Mouse (Mus musculus): Measurements from ENCODE around the gene Lhx6.
"Not testable (repeated sequence)": the region's sequence is repeated elsewhere in the genome, so short reads cannot be mapped to it uniquely, and the experiment has no call there.

Lhx6 gene

GRCm38 (mm10) chr2:36104956-36105741 lies at the start of gene Lhx6:
Lhx6 (minus strand) TSS chr2:36105408.
- peak in 1 of 2 experiments; percentile 11 for DNase-seq

DNA sequence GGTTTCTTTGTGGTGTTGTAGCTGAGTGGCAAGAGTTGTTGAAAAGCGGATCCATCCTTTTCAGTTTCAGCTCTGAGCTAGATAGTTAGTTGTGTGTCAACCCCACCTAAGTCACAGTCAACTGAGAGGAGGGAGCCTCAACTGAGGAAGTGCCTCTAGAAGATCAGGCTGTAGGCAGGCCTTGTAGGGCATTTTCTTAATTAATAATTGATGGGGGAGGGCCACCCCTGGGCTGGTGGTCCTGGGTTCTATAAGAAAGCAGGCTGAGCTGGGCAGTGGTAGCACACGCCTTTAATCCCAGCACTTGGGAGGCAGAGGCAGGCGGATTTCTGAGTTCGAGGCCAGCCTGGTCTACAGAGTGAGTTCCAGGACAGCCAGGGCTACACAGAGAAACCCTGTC lies 47.2 kb upstream of the Lhx6 start:
- DNase-seq, result not testable (repeated sequence)

GRCm38 (mm10) chr2:36148876-36149365 lies 43.7 kb upstream of the Lhx6 start:
- DNase-seq, result no peak

DNA sequence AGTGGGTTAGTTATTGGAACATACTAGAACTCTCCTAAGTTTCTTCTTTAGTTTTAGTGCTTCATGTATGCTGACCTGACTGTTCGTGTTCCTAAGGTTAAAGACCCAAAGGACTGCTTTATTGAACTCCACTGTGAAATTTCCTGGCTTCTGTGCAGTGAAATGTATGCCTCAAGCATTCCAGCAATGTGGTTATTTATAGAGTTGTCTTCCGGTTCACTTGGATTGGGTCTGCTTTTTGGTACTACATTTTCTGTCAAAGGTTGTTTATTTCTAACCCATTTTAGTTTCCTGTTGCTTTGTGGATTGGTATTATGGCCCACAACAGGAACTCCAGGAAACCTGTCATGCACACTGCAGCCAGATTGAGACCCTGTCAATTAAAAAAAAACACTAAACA lies 33.9 kb upstream of the Lhx6 start:
- no peak for DNase-seq

GRCm38 (mm10) chr2:36136300-36136941 lies 31.2 kb upstream of the Lhx6 start, which contains the start of the genes Mrrf and Rbm18:
Mrrf (plus strand) TSS chr2:36136389.
Rbm18 (minus strand) TSS chr2:36136773.
- peak; percentile 94 to 97 for DNase-seq

DNA sequence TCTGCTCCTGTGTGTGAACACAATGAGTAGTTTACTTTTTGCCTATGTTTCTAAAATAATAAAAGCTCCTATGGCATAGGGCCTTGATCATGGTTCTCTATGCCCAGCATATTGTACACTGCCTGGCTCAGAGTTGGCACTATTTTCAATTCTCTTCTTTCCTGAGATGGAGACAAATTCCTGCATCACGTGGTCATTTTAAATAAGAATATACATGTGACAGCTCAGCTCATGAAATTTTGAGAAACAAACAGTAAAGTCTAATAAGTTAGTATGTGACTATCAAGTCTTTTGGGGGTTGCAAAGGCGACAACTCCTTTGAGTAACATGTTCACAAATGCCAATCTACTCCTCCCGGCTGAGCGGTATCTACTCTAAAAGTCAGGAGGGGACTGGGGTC lies 30.7 kb upstream of the Lhx6 start:
- no peak for DNase-seq

DNA sequence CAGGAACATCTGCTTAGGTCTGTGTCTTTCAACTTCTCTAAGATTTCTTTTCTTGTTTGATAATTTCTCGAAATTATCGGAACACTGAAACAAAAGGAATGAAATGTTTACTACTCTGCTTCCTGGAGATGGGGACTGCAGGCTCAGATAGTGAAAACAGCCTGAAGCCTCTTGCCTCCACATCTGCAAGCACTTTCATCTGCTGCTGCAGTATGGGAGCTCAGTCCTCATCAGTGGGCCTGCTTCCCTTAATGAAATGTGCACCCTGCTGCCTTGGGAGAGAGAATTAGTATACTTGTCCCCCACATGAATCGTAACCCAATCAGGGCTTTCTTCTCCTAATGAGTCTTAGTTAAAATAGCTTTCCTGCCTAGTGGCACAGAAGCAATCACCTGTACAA lies 23.8 kb upstream of the Lhx6 start:
- DNase-seq, result no peak

GRCm38 (mm10) chr2:36127973-36128372 lies 22.8 kb upstream of the Lhx6 start:
- DNase-seq, result no peak

DNA sequence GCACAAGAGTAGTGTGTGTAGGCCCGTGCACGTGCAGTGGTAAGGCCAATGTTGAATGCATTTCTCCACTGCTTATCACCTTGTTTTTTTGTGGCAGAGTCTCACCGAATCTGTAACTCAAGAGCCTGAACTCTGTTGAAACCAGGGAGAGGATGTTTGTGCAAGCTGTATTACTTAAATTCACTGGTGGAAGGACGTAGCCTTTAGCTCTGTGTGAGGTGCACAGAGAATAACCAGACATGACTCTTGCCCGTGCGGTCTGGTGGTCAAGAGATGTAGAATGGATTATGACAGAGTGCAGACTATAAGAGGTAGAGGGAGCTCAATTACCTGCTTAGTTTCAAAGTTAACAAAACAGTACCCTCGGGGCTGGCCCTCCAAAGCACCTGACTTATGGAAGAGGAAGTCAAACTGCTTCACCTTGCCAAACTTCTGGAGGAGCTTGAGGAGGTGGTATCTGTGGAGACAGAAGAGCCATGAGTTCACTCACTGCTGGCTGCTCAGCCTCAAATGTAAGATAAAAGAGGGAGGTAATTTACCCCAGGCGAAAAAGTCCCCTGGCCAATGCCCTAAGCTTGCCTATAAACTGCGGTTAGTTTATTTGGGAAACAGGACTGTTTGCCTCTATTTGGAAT lies 21.7 kb upstream of the Lhx6 start:
- DNase-seq, result no peak

DNA sequence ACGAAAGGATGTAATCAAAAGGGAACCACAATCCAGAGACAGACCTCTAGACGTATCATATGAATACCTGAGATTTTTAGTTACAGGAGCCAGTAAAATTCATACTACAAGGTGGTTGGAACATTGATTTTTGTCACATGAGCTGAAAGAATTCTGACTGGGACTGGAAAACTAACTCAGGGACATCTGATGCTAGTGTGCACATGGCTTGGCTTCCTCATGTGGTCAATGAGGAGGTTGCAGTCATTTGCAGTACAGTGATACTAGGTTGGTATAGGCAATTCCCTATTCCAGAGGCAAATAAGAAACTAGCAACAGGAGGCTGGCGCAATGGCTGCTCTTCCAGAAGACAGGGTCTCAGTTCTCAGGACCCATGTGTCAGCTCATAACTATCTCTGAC lies 7.4 kb upstream of the Lhx6 start:
- no peak for DNase-seq

DNA sequence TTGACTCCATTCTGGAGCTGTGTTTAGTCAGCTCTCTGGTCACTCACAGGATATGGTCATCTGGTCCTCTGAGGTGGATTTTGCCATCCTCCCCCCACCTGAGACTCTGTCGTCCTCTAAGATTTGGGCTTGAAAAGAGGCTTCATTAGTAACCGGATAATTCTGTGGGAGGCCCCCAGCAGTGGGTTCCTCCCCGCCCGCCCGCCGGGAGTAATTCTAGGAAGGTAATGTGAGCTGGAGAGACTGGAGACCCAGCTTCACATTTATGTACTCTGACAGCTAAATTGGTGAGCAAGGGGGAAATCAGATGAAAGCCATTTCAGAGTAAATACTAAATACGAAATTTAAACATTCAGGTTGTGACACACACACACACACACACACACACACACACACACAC lies 3.4 kb upstream of the Lhx6 start:
- DNase-seq, result no peak

DNA sequence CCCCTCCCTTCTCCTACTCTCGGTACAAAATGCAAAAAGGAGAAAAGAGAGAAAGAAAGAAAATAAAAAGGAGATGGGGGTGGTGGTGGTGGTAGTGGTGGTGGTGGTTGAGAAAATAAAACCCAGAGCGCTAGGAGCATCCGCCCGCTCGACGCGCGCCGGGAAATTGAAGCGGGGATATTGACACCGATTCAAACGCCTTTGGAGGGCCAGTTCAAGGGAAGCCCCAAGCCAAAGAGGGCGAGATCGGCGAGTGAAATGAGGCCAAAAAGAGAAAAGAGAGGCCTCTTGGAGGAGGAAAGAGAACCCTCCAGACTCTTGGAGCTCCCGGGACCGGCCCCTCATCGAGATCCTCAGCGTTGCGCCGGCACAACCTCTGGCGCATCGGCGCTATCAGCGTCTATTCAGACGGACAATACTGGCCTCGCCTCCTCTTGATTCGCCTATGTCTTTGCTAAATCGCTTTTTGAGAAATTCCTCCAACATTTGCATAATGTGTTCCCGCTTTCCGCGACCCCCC lies 712 bp downstream of the Lhx6 start:
- peak; percentile 16 to 22 for DNase-seq

DNA sequence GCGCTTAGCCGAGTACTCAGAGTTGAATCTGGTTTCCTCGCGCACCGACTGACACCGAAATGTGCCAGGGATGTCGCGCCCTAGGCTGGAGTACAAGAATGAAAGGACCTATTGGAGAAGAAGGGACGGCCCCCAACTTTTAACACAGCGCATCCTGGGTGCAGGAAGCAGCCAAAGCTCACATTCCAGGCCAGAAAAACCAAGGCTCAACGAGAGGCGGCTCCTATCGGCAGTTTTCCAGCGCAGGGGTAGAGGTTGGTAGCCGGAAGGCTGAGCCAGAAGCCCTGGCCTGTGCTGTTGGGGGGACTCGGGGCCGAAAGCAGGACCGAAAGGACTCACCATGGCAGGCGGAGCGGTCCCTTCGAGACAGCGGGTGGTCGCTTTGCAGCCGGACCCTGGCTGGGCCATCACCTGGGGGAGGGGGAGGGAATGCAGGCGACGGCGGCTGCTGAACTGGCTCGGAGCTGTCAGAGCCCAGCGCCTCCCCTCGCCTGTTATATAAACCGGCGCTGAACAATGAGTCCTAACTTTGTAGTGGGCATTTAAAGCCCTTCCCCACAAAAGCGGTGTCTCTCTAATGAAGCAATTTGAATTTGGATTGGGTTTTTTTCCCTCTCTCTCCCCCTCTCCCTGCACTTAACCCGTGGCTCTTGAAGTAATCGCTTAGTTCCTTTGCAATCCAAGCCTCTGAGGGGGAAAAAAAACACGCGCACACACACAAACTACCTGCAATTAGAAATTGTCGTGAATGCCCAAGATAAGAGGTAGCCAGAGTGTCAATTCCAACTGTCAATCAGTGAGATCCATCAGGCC lies 1.4 kb downstream of the Lhx6 start:
- DNase-seq, result peak; percentile 37 to 47

DNA sequence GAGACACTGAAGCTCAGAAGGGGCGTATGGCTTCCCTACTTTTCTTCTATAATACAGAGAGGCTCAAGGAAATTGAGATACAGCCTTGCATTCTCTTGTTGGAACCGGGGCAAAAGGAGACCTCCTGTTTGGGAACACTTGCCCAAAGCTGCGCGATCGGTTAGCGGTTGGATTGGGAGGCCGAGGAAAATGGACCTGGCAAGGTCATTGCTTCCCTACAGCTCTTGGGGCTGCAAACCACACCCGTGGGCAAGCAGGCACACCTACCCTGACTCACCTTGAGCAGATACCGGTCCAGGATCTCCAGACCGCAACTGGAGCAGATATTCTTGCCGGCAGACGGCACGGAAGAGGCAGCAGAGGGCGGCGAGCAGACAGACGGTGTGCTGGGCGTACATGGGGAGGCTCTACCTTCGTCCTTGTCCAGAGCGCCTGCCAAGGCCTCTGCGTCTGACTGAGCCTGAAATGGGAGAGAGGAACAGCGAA lies 2.1 kb downstream of the Lhx6 start:
- peak in 1 of 2 experiments; percentile 15 for DNase-seq

GRCm38 (mm10) chr2:36102559-36102946 lies 2.7 kb downstream of the Lhx6 start:
- DNase-seq, result peak in 1 of 2 experiments; percentile 22

DNA sequence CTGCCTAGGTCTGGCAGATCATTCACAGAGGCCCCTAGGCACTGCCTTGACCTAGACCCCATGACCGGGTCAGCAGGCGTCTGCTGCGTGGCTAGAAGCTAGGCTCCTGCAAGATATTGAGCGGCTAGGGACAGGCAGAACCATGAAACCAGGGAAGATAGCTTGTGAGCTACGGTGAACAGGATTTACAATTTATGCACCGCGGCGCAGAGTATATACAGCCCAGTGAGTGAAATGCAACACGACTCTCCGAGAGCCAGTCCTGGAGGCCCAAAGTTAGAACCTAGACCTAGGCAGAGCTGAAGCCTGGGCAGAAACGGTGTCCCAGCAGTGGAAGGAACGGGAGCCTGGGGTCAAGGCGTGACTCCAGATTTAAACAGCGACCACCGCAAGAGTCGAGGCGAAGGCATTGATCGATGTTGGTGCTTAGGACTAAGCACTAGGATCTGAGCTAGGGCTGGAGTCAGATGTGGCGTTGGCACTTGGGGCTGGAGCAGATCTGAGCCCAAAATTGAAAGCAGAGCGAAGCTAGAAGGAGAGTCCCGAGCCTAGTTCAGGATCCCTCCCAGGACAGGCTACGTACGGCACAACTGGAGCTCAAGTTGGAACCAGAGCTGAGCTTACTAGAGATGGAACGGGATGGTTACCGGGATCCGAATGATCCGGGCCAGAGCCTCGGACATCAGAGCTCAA lies 3.2 kb downstream of the Lhx6 start:
- DNase-seq, result no peak

- DNase-seq, result no peak
Measured at GRCm38 (mm10) chr2:36099739-36100138, 5.5 kb downstream of the Lhx6 start.

DNA sequence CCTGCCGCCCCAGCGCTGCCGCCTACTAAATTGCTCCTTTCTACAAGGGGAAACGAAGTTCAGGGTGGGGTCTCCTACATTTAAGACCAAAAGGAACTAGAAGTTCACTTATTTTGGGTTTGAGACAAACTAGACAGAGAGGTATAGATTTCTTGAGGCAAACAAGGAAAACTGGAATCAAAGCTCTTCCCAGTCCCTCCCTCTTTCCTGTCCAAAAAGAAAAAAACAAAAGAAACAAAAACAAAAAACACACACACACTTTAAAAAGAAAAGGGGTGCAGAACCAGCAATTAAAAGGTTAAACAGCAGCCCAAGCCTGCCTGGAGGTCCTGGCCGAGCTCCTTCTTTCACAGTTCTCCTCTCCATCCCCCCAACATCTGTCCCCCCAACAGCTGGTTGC lies 7.2 kb downstream of the Lhx6 start:
- DNase-seq, result no peak

DNA sequence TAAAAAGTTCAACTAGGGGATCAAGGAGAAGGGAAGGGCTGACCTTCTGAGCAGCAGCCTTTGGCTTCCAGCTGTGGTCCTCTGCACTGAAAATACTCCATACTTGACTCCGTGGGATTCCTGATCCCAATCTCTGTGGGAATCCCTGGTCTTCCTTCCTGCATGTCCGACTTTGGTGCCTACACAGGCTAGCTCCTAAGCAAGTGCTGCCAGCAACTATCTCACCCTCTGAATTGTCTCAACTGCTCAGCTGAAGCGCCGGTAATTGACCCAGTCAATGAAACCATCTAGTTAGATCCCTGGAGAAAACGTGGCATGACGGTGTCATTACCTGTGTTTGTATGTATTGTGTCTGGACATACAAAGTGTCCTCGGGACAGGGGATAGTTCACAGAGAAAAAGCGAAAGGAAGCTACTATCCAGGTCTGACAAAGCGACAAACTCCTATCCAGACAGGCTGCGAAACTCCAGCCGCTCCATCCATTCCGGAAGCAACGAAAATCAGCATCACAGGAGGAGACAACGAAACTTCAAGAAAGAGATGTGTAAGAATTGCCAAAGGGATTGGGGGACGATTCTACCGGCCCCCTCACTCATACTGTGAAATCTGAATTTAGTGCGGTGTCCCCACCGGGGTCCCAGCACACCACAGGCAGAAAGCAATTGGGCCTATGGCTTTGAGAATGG lies 7.9 kb downstream of the Lhx6 start:
- peak; percentile 13 to 24 for DNase-seq

DNA sequence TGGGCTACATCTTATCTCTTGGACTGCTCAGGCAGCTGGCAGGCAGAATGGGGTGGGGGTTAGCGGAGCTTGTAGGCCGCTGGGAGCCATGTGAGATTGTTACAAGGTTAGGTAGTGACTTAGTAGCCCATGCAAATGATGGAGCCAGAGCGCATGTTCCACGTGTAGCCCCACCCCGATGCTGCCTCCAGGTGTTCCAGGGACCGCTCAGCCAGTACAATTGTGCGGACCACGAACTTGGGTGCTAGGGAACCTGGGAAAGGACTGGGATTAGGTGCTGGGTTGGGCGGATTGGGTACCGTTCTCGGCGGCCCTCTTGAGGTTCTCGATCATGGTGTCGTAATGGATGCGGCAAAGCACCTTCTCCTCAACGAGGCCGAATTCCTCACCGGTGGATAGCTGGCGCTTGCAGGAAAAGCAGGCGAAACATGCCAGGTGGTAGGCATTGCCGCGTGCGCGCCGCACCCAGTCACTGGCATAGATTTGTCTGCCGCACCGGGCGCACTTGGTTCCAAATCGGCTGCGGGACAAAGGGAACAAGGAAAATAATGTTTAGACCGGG lies 11.2 kb downstream of the Lhx6 start:
- no peak for DNase-seq

DNA sequence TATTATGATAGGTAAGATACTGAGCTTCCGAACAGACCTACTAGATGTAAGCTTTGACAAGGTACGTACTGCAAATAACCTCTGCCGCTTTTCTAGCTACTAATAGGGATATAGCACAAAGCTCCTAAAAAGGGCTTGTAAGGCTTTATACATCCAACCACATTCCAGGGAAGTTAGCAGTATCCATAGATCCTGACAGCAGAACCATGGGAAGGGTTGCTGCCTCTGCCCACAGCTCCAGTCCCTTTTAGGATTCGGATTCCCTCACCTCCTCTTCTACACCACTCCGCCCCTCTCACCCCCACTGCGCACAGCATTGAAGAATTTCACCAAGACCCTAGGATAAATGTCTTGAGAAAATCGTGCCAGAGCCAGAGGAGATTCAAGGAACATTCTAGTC lies 11.9 kb downstream of the Lhx6 start:
- no peak for DNase-seq
